Mouse (Mus musculus): ENCODE results near the gene Slc17a7. TPM values are rescaled to one million over a fixed set of nuclear protein-coding genes. Genes with fewer than 3 reads are reported as not detected.

The Slc17a7 gene
- polyA plus RNA-seq, 1 experiment from 2014 or later = 2.6 TPM

GRCm38 (mm10) chr7:45198435-45198834 is 34.7 kb downstream of the Slc17a7 start:
- Histone ChIP-seq H3K9ac (0 out of 2 replicates have a peak overlapping the region, but pooled peaks have one; percentile 8), H3K9me3 (no peaks in the 10 kb centered on the region), H3K27ac (no peak overlapping the region), H3K36me3 (no peaks in the 10 kb centered on the region), H3K4me2 (replicated peaks) (no peak overlapping the region), H3K27me3 (replicated peaks) (peaks cover 14% of the 10 kb centered on the region; the same call in 1 of the 2 replicates), H3K4me3 (no peak overlapping the region), H3K4me1 (no peaks in the 10 kb centered on the region)
- 9% methylated on average over 5 of the region's 5 CpGs for WGBS
- ATAC-seq (ENCODE audit: low FRiP score, low read depth) = 0 out of 2 replicates have a peak, but pooled peaks have one; percentile 41

GRCm38 (mm10) chr7:45198961-45199360 is 35.2 kb downstream of the Slc17a7 start:
- H3K4me2 ChIP-seq (replicated peaks) = no peak overlapping the region
- no peaks in the 10 kb centered on the region for H3K4me1 ChIP-seq
- H3K27me3 ChIP-seq (replicated peaks) = peaks cover 12% of the 10 kb centered on the region; the same call in 1 of the 2 replicates
- no peak overlapping the region for H3K4me3 ChIP-seq
- H3K36me3 ChIP-seq = no peaks in the 10 kb centered on the region
- no peaks in the 10 kb centered on the region for H3K9me3 ChIP-seq
- ATAC-seq (ENCODE audit: low FRiP score, low read depth) = no peak
- 81% methylated on average over 11 of the region's 11 CpGs for WGBS
- 0 out of 2 replicates have a peak overlapping the region, but pooled peaks have one; percentile 13 for H3K9ac ChIP-seq
- no peak overlapping the region for H3K27ac ChIP-seq

GRCm38 (mm10) chr7:45202654-45203053 is 38.9 kb downstream of the Slc17a7 start:
- Histone ChIP-seq H3K4me3 (no peak overlapping the region), H3K27ac (no peak overlapping the region), H3K4me1 (no peaks in the 10 kb centered on the region), H3K4me2 (replicated peaks) (no peak overlapping the region), H3K9ac (no peak overlapping the region), H3K9me3 (no peaks in the 10 kb centered on the region), H3K36me3 (no peaks in the 10 kb centered on the region), H3K27me3 (replicated peaks) (no peaks in the 10 kb centered on the region; the same call in 1 of the 2 replicates)
- no peak for ATAC-seq (ENCODE audit: low FRiP score, low read depth)
- WGBS = 58% methylated on average over 10 of the region's 10 CpGs

GRCm38 (mm10) chr7:45204380-45205143 is 40.8 kb downstream of the Slc17a7 start, which contains the start of gene Ccdc155:
Ccdc155 (minus strand) TSS chr7:45204892.
- Histone ChIP-seq H3K4me2 (replicated peaks) (peak within 1 kb of the TSS; percentile 61), H3K27ac (no peak within 1 kb of the TSS), H3K9ac (peak within 1 kb of the TSS; percentile 35; the same call in 1 of the 2 replicates)

GRCm38 (mm10) chr7:45208260-45208659 is 44.5 kb downstream of the Slc17a7 start:
- H3K27me3 ChIP-seq (replicated peaks) = peaks cover 28% of the 10 kb centered on the region
- WGBS = 77% methylated on average over 6 of the region's 6 CpGs
- no peaks in the 10 kb centered on the region for H3K4me1 ChIP-seq
- ATAC-seq (ENCODE audit: low FRiP score, low read depth) = no peak
- no peaks in the 10 kb centered on the region for H3K9me3 ChIP-seq
- H3K27ac ChIP-seq = no peak overlapping the region
- H3K4me3 ChIP-seq = no peak overlapping the region
- no peaks in the 10 kb centered on the region for H3K36me3 ChIP-seq
- H3K9ac ChIP-seq = no peak overlapping the region
- no peak overlapping the region for H3K4me2 ChIP-seq (replicated peaks)

More at GRCm38 (mm10) chr7:45204380-45205143, 40.8 kb downstream of the Slc17a7 start, which contains the start of gene Ccdc155:
- Histone ChIP-seq H3K36me3 (no peaks in the 10 kb centered on the region), H3K4me3 (peak within 1 kb of the TSS; percentile 41), H3K4me1 (no peaks in the 10 kb centered on the region), H3K27me3 (replicated peaks) (peaks cover under 1% of the 10 kb centered on the region), H3K9me3 (no peaks in the 10 kb centered on the region)
- peak; percentile 97 for ATAC-seq (ENCODE audit: low FRiP score, low read depth)
- WGBS = 9% methylated on average over 44 of the region's 44 CpGs

DNA sequence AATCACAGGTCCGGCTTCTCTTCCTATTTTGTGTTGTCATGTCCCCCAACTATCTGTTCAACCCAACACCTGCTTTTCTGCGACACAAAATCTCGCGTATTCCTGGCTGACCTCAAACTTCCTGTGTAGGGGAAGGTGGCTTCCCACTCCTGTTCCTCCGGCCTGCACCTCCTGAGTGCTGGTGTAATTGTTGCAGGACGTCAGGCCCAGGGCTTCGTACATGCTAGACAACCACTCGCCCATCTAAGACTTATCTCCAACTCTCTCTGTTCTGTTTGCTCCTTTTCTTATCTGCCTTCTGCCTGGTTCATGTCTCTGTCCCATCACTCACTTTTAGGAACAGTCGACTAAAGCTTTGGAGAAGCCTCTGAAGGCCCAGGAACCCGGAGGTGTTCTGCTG is 47.3 kb downstream of the Slc17a7 start:
- 74% methylated on average over 10 of the region's 10 CpGs for WGBS

GRCm38 (mm10) chr7:45211851-45212251 is 48.1 kb downstream of the Slc17a7 start, which contains the start of gene Dkkl1:
Dkkl1 (minus strand) TSS chr7:45212147.
- H3K4me3 ChIP-seq = 0 out of 2 replicates have a peak within 1 kb of the TSS, but pooled peaks have one; percentile 9
- no peaks in the 10 kb centered on the region for H3K36me3 ChIP-seq
- peaks cover 8% of the 10 kb centered on the region for H3K4me1 ChIP-seq
- peak within 1 kb of the TSS; percentile 34 for H3K4me2 ChIP-seq (replicated peaks)
- WGBS = 5% methylated on average over 17 of the region's 17 CpGs
- no peak for ATAC-seq (ENCODE audit: low FRiP score, low read depth)
- H3K27me3 ChIP-seq (replicated peaks) = peaks cover 28% of the 10 kb centered on the region
- no peak within 1 kb of the TSS for H3K27ac ChIP-seq
- H3K9ac ChIP-seq = no peak within 1 kb of the TSS
- no peaks in the 10 kb centered on the region for H3K9me3 ChIP-seq

More for the DNA sequence above, 47.3 kb downstream of the Slc17a7 start:
- Histone ChIP-seq H3K9me3 (no peaks in the 10 kb centered on the region), H3K27me3 (replicated peaks) (peaks cover 28% of the 10 kb centered on the region), H3K4me3 (no peak overlapping the region), H3K4me1 (peaks cover 3% of the 10 kb centered on the region; the same call in 1 of the 2 replicates), H3K9ac (no peak overlapping the region), H3K4me2 (replicated peaks) (no peak overlapping the region), H3K27ac (no peak overlapping the region), H3K36me3 (no peaks in the 10 kb centered on the region)
- ATAC-seq (ENCODE audit: low FRiP score, low read depth) = no peak

DNA sequence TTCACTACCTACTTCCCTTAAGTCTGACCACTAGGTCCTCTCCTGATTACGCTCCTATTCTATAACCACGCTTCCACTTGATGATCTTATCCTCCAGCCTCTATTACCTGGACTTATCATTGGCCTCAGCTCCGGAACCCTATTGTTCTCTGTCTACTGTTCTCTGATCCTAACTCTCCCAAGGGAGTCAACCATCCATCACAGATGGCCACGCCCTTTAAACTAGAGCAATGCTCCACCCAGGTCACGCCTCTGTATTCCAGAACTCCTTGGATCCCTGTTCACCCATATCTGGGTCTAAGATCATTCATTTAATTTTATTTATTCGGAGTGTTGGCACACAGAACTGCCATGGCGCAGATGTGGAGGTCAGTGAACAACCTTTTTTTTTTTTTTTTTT is 48.6 kb downstream of the Slc17a7 start:
- H3K9ac ChIP-seq = no peak overlapping the region
- H3K27me3 ChIP-seq (replicated peaks) = peaks cover 28% of the 10 kb centered on the region
- peaks cover 13% of the 10 kb centered on the region for H3K4me1 ChIP-seq
- 76% methylated on average over 7 of the region's 7 CpGs for WGBS
- no peak overlapping the region for H3K4me2 ChIP-seq (replicated peaks)
- H3K27ac ChIP-seq = no peak overlapping the region
- H3K9me3 ChIP-seq = no peaks in the 10 kb centered on the region
- no peak overlapping the region for H3K4me3 ChIP-seq
- ATAC-seq (ENCODE audit: low FRiP score, low read depth) = no peak
- H3K36me3 ChIP-seq = no peaks in the 10 kb centered on the region

DNA sequence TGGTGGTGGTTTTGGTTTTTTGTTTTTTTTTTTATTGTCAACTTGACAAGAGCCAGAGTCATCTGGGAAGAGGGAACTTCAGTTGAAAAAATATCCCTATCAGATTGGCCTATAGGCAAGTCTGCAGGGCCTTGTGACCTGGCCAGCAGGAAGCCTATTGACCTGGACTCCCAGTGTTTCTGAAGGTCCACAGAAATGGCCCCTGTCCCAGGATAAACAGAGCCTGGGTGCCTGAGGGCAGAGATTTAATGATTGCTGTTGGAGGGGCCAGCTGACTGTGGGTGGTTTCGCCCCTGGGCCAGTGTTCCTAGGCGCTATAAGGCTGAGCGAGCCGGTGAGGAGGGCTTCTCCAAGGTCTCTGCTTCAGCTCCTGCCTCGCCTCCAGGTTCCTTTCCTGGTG is 50.0 kb downstream of the Slc17a7 start:
- H3K36me3 ChIP-seq = peaks cover 11% of the 10 kb centered on the region
- peaks cover 26% of the 10 kb centered on the region for H3K4me1 ChIP-seq
- no peak overlapping the region for H3K4me3 ChIP-seq
- H3K4me2 ChIP-seq (replicated peaks) = no peak overlapping the region
- peaks cover 28% of the 10 kb centered on the region for H3K27me3 ChIP-seq (replicated peaks)
- WGBS = 54% methylated on average over 5 of the region's 5 CpGs
- no peak overlapping the region for H3K9ac ChIP-seq
- H3K9me3 ChIP-seq = no peaks in the 10 kb centered on the region
- no peak for ATAC-seq (ENCODE audit: low FRiP score, low read depth)
- H3K27ac ChIP-seq = no peak overlapping the region

- Histone ChIP-seq H3K4me1 (peaks cover 33% of the 10 kb centered on the region), H3K27ac (peak within 1 kb of the TSS; percentile 80), H3K4me3 (peak within 1 kb of the TSS; percentile 66), H3K36me3 (peaks cover 32% of the 10 kb centered on the region), H3K9me3 (no peaks in the 10 kb centered on the region), H3K9ac (peak within 1 kb of the TSS; percentile 92), H3K27me3 (replicated peaks) (peaks cover 16% of the 10 kb centered on the region), H3K4me2 (replicated peaks) (peak within 1 kb of the TSS; percentile 67)
- 1% methylated on average over 55 of the region's 55 CpGs for WGBS
- ATAC-seq (ENCODE audit: low FRiP score, low read depth) = peak; percentile 62
These were observed 52.1 kb downstream of the Slc17a7 start, which contains the start of gene Tead2 for GRCm38 (mm10) chr7:45215673-45216441. Tead2 (plus strand) TSS chr7:45215753.

GRCm38 (mm10) chr7:45216442-45217183 is 52.9 kb downstream of the Slc17a7 start:
- peaks cover 34% of the 10 kb centered on the region for H3K4me1 ChIP-seq

More at GRCm38 (mm10) chr7:45216442-45217183, 52.9 kb downstream of the Slc17a7 start:
- H3K27ac ChIP-seq = peak overlapping the region; percentile 80
- ATAC-seq (ENCODE audit: low FRiP score, low read depth) = peak; percentile 82
- peaks cover 9% of the 10 kb centered on the region for H3K27me3 ChIP-seq (replicated peaks)
- peak overlapping the region; percentile 67 for H3K4me2 ChIP-seq (replicated peaks)
- H3K4me3 ChIP-seq = peak overlapping the region; percentile 66
- H3K9ac ChIP-seq = peak overlapping the region; percentile 92
- H3K9me3 ChIP-seq = no peaks in the 10 kb centered on the region
- peaks cover 40% of the 10 kb centered on the region for H3K36me3 ChIP-seq
- 2% methylated on average over 13 of the region's 13 CpGs for WGBS

All from neural tube, embryonic 12.5 days (tissue).